Mouse (Mus musculus) lung, adult 2 months (tissue): ENCODE measurements around the gene Ahrr.

ENCODE experiments used
- CTCF ChIP-seq: fragments of 200-500 bp; IDR thresholded peaks from 2 replicates; pipeline ENCODE4 v1.5.1; 2011; ENCODE audit warnings: mild to moderate bottlenecking, low read length, control low read depth; ENCODE audit not compliant: insufficient read depth
- POLR2A ChIP-seq: fragments of 200-500 bp; IDR thresholded peaks from 2 replicates; pipeline ENCODE4 v1.6.1; 2011; ENCODE audit warnings: low read depth, mild to moderate bottlenecking, control low read depth, low read length, borderline replicate concordance; ENCODE audit errors: extremely low read depth

GRCm38 (mm10) chr13:74302050-74303037 is 10.2 kb upstream of the Ahrr start:
- TF ChIP-seq CTCF (no peak), POLR2A (no peak)
